Mouse (Mus musculus) right cerebral cortex, adult 18-20 months (tissue): ENCODE results near the gene S100a1.
A peak's percentile ranks its signal among the peaks of the same experiment; 100 is the strongest.

Experiments
- DNase-seq: peaks from one replicate; pipeline ENCODE4 v3.0.0; 2022; ENCODE audit warnings: mixed read lengths

The S100a1 gene

DNA sequence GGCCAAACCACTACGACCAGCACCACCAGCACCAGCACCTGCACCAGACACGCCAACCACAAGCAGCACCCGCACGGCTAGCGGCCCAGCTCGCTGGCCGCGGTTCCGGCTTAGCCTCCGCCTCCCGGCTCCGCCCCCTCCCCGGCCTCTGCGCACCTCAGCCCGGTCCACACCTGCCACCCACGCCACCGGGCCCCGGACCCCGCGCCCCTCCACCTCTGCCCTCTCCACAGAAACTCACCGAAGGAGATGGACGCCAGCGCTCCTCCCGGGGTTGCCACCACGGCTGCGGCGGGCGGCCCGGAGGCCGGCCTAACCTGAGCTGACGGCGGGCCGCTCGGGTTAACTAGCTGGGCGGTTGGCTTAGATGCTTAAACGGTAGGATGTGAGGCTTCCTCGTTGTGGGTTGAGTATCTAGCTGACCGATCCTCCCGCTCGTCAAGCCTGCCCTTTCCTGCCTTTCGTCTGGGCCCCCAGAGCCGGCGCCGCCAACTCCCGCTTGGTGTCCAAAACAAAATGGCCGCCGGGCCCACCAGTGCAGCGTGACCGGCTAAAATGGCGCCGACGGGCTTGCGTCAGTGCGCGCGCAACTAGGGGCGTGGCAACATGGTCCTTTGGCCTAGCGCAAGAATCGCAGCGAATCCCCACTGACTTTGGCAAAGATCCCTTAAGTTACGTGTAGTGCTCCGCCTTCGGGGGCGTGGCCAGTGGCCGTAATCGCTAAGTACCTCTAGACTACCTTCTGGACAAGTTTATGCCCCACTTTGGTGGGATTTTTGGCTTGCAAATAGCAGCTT lies 5.0 kb downstream of the S100a1 start, which contains the start of gene Chtop:
Gene Chtop, minus strand, starts transcription at position 549 of the 797 bp plus-strand sequence.
- DNase-seq, result peak; percentile 99

DNA sequence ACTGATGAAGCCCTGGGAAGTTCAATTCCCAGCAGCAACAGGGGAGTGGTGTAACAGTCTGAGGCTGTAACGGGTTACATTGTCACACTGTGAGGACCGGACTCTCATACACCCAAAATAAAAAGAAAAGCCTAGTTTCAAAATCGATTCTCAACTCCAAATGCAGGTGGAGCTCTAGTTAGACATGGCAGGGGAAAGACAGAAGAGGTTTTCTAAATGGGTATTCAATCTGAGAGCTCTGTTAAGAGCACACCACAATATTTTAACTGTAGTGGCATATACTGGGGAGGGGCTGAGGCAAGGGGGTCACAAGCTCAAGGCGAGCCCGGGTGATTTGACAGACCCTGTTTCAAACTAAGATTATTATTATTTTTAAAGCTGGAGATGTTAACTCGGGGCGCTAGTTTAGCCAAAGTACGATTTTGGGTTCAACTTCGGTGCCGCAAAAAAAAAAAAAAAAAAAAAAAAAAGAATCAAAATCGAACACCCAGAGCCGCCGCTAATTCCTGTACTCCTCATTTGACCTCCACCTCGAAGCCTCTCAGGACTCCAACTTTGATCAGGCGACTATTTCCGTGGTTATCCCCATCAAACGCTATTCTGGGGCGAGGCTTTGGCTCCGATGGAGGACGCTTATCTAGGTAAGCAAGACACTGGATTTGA lies 5.8 kb downstream of the S100a1 start:
- no peak for DNase-seq

DNA sequence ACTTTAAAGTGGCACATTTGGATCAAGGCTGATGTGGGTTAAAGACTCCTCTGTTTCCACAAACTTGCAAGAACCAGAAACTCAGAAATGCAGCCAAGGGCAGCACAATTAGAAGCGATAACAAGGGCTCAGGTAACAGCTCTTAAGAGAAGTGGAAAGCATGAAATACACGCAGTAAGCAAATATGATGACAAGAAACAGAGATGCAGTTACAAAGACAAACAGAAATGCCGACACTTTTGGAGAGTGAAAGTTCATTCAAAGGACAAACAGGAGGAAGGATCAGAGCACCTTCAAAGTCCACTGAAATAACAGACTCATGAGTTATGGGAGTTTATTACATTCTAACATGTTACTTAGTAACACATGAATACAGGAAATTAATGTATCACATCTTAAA lies 7.8 kb downstream of the S100a1 start:
- no peak for DNase-seq

DNA sequence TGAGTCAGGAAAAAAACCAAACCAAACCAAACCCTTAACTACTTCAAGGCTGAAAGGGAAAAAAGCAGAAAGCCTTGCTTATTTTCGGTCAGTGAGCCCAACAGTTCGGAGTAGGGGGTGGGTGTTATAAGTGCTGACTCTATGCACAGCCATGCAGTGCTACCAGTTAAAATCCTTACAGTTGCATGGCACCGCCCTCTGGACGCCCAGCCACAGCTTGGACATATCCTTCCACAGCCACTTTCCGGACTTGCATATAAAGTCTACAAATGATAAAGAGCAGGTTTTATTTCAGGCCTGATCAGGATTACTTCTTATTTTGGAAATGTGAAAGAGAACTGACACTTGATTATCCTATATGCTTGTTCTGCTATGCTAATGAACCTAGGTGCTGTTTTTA lies 9.0 kb downstream of the S100a1 start:
- DNase-seq, result no peak

DNA sequence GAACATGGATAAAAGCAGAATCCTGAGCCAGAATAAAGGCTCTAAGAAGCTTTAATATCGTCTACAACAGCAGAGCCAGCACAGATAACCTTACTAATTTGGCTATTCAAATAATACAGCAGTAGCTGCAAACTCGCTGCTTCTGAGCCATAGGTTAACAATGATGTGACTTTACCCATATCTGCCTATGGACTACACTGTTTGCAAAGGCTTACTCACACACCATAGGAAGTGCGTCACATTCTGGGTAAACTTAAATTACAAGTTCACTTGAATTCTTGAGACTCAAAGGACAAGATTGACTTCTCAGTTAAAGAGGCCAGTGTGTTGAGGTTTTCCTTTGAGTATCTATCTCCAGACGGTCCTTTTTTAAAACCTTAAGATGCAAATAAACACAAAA lies 10.7 kb downstream of the S100a1 start:
- no peak for DNase-seq

DNA sequence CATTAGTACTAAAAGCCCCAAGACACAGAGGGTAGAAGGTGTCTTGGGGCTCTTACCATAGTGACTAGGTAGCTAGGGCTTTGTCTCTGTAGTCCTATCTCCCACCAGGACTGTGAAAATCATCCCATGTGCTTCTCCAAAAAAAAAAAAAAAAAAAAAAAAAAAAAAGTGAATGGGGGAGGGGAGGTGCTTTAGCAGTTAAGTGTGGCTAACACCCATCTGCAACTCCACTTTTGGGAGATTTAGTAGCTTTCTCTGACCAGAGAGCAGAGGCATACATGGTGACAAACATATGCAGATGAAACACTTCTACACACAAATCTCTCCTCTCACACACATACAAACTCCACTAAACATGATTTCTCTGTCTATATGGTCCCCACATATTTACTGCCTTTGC lies 16.6 kb downstream of the S100a1 start:
- no peak for DNase-seq

DNA sequence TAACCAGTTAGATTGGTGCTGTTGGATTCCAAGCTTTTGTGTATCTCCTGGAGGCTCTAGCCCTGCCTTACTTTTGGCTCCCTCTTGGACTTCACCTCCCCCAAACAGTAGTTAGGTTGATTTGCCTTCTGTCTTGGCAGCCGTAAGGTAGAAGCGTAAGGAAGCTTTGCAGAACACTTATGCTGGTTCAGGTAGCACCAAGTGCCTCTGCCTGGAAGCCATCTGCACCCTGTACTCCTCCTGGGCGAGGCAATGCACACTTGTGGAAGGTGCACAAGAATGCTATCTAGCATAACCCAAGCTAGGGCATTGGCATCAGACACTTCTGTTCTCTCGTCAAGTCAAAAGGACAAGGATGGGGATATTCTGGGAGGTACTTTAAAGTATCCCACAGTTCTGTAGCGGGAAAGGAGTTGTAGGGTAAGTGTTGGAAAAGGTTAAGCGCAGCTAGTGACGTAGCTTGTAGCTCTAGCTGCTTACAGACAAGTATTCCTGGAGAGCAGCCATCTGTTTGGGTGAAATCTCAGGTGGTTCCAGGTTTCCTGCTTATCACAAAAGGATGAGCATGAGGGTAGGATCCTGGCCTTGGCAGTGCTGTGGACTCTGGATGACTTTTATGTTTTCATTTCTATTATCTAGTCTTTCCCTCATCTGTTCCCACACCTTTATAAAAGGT lies 18.2 kb downstream of the S100a1 start:
- no peak for DNase-seq

DNA sequence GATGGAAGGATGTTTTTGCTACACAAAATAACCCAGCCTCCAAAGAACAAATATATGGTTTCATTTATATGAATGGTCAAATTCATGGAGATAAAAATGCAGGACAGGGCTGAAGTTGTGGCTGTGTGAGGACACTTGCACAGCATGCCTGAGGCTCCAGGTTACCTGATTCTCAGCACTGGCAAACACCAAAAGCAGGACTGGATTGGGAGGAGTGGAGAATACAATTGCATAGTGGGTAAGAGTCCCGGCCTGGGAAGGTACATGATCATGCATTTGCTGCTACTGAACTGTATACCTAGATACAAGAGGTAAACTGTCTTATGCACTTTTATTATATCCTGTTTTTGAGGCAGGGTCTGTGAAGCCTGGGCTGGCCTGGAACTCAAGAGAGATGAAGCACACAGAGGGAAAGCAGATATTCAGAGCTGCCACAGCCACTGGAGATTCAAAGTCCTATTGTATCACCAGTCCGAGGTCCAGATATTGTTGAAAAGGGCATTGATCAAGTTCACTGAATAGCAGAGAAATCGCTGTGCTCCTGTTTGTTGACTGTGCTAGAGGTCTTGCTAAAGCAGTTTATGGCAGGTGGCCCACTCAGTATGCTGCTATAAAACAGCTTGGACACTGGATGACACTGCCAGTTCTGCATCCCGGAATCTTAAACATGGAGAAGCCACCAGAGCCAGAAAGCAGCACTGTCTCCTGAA lies 20.2 kb downstream of the S100a1 start:
- DNase-seq, result no peak

DNA sequence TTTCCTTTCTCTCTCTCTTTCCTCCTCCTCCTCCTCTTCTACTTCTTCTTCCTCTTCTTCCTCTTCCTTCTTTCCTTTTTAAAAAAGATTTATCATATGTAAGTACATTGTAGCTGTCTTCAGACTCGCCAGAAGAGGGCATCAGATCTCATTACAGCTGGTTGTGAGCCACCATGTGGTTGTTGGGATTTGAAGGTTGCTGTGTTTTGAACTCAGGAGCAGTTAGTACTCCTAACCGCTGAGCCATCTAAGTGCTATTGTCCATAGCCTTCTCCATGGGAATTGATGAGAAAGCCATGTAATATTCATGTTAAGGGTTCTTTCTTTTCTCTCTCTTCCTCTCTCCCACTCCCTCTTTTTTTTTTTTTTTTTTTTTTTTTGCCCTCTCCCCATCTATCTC lies 22.8 kb downstream of the S100a1 start:
- peak; percentile 54 for DNase-seq

DNA sequence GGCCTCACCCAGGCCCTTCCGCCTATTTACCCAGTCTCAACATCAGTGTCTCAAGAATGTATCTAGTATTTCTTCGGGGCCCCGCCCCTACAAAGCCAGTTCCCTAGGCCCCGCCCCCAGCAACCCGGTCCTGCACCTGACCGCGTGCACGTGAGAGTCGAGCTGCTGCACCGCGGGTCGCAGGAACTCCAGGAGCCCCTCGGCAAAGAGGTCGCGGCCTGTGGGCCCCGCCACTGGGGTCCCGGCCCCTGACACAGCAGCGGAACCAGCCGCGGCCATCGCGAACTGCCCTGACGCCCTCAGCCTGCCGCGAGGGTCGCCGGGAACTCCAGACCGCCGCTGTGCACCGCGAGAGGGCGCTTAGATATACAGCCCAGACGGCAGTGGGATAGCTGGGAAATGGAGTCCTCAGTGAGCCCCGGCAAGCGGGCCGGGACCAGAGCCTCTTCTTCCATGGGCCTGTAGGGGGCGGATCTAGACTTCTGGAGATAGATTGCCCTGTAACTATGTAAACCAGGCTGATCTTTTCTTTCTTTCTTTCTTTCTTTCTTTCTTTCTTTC lies 23.4 kb downstream of the S100a1 start, which contains the start of gene Snapin:
Gene Snapin, minus strand, starts transcription at position 338 of the 561 bp plus-strand sequence.
- DNase-seq, result peak; percentile 94

DNA sequence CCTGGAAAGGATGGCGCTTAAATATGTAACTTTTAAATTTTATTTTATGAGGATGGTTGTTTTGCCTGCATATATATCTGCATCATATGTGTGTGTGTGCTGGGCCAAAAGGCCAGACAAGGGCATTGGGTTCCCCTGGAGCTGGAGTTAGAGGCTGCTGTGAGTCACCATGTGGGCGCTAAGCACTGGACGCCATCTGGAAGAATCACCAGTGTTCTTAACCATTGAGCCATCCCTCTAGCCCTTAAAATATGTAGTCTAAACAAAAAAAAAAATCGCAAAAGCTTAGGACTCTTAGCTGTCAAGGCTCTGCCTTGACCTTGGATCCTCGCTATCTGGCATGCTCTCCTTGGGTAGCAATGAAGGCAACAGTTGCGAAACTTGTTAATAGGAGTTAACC lies 25.6 kb downstream of the S100a1 start:
- no peak for DNase-seq

DNA sequence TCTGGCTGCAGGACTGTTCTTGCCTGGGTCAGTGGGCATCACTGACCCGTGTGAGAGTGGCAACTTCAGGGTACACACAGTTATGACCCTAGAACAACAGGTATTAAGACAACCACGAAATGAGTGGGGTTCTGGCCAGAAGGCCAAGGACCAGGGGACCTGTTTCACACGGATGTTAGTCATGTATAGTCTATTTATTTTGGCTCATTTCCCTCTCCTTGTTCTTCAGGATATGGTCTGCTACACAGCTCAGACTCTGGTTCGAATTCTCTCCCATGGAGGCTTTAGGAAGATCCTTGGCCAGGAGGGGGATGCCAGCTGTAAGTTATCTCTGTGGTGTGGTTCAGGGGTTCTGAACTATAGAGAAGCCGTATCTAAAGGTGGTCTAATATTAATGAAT lies 27.2 kb downstream of the S100a1 start:
- DNase-seq, result no peak

DNA sequence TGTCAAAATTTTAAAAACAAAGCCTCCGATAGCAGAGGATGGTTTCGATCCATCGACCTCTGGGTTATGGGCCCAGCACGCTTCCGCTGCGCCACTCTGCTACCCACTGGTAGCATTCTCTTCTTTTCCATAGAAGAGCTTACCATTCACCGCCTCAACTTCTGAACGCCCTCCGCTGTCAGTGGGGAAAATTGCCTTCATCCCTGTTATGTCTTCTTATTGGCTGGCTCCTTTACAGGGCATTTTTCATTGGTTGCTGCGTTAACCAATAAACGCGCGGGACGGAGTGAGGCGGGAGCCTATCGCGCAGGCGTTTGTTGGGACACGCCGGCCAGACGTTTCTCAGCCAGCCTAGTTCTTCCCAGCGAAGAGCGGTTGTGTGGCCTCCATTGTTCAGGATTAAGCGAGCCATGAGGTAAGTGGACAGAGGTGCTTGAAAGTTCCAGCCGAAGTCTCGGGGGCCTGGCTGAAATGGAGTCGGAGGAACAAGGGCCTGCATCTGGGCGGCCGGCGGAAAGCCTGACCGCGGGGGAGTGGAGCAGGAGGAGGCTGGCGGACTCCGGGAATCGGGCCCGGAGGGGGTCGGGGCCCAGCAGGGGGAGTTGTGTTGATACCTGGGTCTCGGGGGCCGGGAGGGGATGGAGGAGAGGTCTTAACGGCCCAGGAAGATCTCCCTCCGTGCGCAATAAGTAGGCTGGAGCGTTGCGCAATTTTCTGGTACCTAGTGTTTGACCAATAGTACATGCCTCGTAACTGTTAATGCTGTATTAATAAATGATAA lies 38.2 kb downstream of the S100a1 start, which contains the start of gene Ilf2:
Gene Ilf2, plus strand, starts transcription at position 296 of the 781 bp plus-strand sequence.
- peak; percentile 97 for DNase-seq

DNA sequence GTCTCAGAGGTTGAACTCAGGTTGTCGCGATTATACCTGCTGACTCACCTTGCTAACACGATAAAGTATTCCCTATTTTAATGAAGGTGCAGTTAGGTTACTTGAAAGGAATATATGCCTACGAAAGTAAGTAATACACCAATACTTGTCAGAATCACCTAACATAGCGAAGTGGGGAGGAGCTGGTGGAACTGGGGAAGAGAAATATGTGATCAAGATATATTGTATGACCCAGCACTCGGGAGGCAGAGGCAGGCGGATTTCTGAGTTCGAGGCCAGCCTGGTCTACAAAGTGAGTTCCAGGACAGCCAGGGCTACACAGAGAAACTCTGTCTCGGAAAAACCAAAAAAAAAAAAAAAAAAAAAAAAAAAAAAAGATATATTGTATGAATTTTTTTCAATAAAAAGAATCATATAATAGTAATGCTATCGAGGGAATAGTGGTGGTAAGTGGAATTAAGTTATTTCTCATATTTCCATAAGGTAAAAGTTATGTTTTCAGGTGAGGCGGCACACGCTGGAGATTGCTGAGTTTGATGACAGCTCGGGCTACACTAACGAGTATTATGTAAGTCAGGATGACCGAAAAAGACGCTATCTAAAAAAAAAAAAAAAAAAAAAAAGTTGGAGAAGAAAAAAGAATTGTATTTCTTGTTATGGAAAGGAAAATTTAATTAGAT lies 38.9 kb downstream of the S100a1 start:
- DNase-seq, result no peak

DNA sequence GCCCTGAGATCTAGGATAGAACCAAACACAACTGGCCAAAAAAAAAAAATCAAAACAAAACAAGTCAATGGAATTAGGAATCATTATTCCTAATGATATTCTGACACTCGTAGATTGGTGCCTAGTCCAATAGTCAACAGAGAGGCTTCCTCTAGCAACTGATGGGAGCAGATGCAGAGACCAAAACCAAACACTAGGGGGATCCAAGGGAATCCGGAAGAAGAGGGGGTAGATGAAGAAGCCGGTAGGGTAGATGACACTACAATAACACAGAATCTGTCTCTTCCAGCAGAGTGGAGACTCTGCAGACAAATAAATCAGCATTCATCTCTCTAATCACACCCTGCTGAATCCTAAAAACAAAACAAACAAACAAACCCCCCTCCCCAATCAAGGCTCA lies 42.0 kb downstream of the S100a1 start:
- DNase-seq, result no peak

DNA sequence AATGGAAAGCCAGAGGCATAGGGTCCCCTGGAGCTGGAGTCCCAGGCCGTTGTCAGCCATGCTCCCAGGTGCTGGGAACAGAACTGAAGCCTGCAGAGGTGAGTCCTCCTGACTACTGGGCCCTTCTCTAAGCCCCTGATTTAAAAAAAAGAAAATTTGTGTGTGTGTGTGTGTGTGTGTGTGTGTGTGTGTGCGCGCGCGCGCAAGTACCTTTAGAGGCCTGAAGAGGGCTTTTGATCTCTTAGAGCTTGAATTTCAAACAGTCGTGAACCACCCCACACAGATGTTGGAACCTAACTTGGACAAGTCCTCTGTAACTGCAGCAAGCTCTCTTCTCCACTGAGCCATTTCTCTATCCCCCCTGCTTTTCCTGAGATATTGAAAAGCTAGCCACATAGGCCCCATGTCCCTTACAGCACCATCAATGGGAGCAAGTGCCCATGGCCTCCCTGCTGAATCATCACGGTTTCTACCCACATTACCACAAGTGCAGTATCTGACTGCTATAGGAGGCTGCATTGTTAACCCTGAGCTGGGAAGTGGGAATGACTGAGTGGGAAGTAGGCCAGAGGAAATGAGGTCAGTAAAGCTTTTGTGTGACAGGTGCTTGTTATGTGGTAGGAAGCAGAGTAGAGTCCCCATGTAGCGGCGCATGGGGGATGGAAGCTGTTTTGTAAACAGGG lies 46.4 kb downstream of the S100a1 start:
- DNase-seq, result no peak

DNA sequence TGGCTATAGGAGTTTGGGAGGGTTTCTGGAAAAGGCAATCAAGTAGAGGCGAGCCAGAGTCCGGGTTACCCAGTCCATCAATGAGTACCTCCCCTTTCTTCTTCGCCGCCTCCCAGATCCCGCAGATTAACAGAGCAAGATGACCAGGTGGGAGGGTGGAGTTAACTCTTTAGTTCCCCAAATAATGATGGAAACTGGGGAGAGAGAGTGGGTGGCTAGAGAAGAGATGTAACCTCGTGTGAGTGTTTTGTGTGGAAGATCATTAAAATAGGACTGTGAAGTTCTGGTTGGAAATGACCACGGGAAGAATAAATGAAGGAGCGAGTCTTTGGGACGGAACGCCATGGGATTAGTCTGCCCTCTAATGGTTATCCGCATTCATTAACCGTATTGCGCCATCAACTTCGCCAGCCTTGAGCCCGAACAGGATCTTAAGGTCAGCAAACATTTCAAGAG lies 47.9 kb downstream of the S100a1 start:
- DNase-seq, result peak; percentile 63

DNA sequence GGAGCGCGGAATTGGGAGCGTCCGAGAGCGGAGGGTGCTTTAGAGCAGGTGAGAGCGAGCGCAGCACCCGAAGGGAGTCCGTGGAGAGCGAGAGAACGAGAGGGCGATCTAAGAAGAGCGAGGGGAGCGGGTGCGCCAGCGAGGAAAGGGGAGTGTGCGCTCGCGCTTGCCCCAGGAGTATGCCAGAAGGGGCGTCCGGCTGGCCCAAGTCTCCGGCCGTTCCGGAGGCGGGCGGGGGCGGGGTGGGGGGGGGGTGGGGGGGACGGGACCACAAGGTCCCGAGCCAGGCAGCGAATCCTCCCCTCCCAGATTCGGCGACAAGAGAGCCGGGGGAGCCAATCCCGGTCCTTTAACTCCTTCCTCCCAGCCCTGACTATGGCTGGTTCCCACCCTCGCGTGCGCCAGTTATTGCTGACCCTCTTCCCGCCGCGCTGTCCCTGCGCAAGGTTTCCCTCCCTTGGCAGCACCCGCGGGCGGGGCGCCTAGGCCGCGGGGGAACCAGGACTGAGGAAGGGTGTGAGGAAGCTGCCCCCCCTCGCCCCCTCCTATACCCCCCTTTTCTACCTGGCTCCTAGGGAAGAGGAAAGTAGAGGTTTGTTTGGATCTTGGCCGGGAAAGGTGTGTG lies 48.4 kb downstream of the S100a1 start, which contains the start of gene Npr1:
Gene Npr1, minus strand, starts transcription at position 181 of the 625 bp plus-strand sequence.
- DNase-seq, result no peak

DNA sequence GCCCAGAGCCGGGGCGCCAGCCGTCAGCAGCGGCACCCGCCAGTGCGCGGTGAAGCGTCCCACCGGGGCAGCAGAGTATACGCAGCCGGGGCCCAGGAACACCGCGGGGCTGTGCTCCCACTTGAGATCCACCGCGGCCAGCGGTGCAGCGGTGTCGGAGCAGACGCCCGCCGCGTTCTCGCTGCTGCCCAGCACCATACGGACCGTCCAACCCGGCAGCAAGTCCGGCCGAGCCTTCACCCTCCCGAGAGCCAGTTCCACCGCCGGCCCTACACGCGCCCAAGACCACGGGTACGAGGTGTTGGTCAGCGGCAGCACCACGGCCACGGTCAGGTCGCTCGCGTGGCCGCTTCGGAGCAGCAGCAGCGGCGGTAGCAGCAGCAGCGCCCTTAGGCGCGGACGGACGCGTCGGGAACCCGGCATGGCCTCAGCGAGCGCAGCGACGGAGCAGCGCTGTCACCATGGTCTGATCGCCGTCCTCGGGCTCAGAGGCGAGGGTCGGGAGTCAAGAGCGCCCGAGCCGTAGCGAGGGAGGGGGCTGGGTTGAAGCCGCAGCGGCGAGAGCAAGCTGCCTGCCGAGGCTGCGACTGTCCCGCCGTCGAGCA lies 49.0 kb downstream of the S100a1 start:
- DNase-seq, result no peak
